Mouse (Mus musculus) layer of hippocampus, postnatal 36 days (tissue): ENCODE results near the gene Pgpep1l. TPM values are rescaled to one million over a fixed set of nuclear protein-coding genes. Genes with fewer than 3 reads are reported as not detected.
A peak's percentile ranks its signal among the peaks of the same experiment; 100 is the strongest.

Experiments used
- DNase-seq, 2 experiments: peaks; one replicate each; pipeline ENCODE4 v3.0.0; 2022
- total RNA-seq, 2 experiments: library from RNA; stranded (reverse); gene quantifications; 2 replicates each; pipeline ENCODE4 v1.2.3; 2021

Pgpep1l gene
- total RNA-seq, 2 experiments from 2014 or later = 2.3 to 2.9 TPM

- no peak for DNase-seq
Observed at GRCm38 (mm10) chr7:68259523-68260081, 4.4 kb downstream of the Pgpep1l start.

GRCm38 (mm10) chr7:68258326-68259150 lies 5.5 kb downstream of the Pgpep1l start:
- DNase-seq = no peak

- DNase-seq = no peak
Observed at GRCm38 (mm10) chr7:68257767-68258166, 6.3 kb downstream of the Pgpep1l start.

- DNase-seq = no peak
Observed at GRCm38 (mm10) chr7:68250902-68251301, 13.1 kb downstream of the Pgpep1l start.

GRCm38 (mm10) chr7:68250411-68250810 lies 13.6 kb downstream of the Pgpep1l start:
- no peak for DNase-seq

GRCm38 (mm10) chr7:68246249-68246648 lies 17.8 kb downstream of the Pgpep1l start:
- DNase-seq = no peak

GRCm38 (mm10) chr7:68245681-68246080 lies 18.4 kb downstream of the Pgpep1l start:
- DNase-seq = no peak

GRCm38 (mm10) chr7:68241205-68241604 lies 22.8 kb downstream of the Pgpep1l start:
- DNase-seq = no peak

GRCm38 (mm10) chr7:68239220-68239827 lies 24.7 kb downstream of the Pgpep1l start:
- no peak for DNase-seq

- DNase-seq = no peak
Observed at GRCm38 (mm10) chr7:68236817-68237216, 27.2 kb downstream of the Pgpep1l start.

- DNase-seq = no peak
Observed at GRCm38 (mm10) chr7:68233619-68234223, 30.3 kb downstream of the Pgpep1l start.

- DNase-seq = no peak
Observed at GRCm38 (mm10) chr7:68232521-68232920, 31.5 kb downstream of the Pgpep1l start.

- no peak for DNase-seq
Observed at GRCm38 (mm10) chr7:68230831-68231230, 33.2 kb downstream of the Pgpep1l start.

- DNase-seq = no peak
Observed at GRCm38 (mm10) chr7:68228491-68228890, 35.5 kb downstream of the Pgpep1l start.

- DNase-seq = no peak
Observed at GRCm38 (mm10) chr7:68227621-68228020, 36.4 kb downstream of the Pgpep1l start.

GRCm38 (mm10) chr7:68227021-68227420 lies 37.0 kb downstream of the Pgpep1l start:
- no peak for DNase-seq

- no peak for DNase-seq
Observed at GRCm38 (mm10) chr7:68225427-68226054, 38.5 kb downstream of the Pgpep1l start.

GRCm38 (mm10) chr7:68224006-68224405 lies 40.0 kb downstream of the Pgpep1l start:
- DNase-seq = no peak

- DNase-seq = no peak
Observed at GRCm38 (mm10) chr7:68223356-68223808, 40.7 kb downstream of the Pgpep1l start.

GRCm38 (mm10) chr7:68221677-68222230 lies 42.3 kb downstream of the Pgpep1l start:
- peak; percentile 32 to 36 for DNase-seq

GRCm38 (mm10) chr7:68218879-68219278 lies 45.2 kb downstream of the Pgpep1l start:
- DNase-seq = no peak

GRCm38 (mm10) chr7:68215522-68216070 lies 48.4 kb downstream of the Pgpep1l start:
- DNase-seq = no peak
